ENCODE assay signal across 28 mouse cellular contexts in genomic region chr17:71046856-71047255, GRCm38 (mm10). TPM values are rescaled to one million over a fixed set of nuclear protein-coding genes. Genes with fewer than 3 reads are reported as not detected.
DNase-seq lines count a peak whose midpoint lies in the region; ATAC-seq and TF ChIP-seq lines count a peak whose summit lies in the region.
"Had no signal": no experiment of that assay in that cellular context is flagged by ENCODE, and none has a peak within 500 bp of the region (broad histone marks: within the 10 kb centered on the region; RNA-seq: fewer than 3 reads in every experiment).

No protein-coding gene starts in this region.

- no peaks in the 10 kb centered on the region for H3K79me2 ChIP-seq in MEL (ENCODE audit: control insufficient read depth, insufficient read depth, low read length, poor library complexity)

- H3K9ac ChIP-seq in midbrain, embryonic 11.5 days (ENCODE audit: low read length): no peak overlapping the region
- H3K9ac ChIP-seq in midbrain, embryonic 13.5 days (replicated peaks): no peak overlapping the region
- no peak overlapping the region for H3K9ac ChIP-seq in MEL (ENCODE audit: control insufficient read depth, low read depth, low read length, poor library complexity, severe bottlenecking)
- H3K9ac ChIP-seq: embryonic facial prominence, embryonic 13.5 days; embryonic facial prominence, embryonic 15.5 days; forebrain, embryonic 12.5 days had no signal

- no peaks in the 10 kb centered on the region for H3K4me1 ChIP-seq in midbrain, embryonic 11.5 days (ENCODE audit: control insufficient read depth, insufficient read depth, low read length)
- no peaks in the 10 kb centered on the region for H3K4me1 ChIP-seq in midbrain, embryonic 13.5 days (replicated peaks)
- peaks cover 0 to 3% of the 10 kb centered on the region in 2 experiments; a peak in 3 of 4 replicates for H3K4me1 ChIP-seq in MEL (ENCODE audit: control insufficient read depth in 1 of 2, insufficient read depth in 2 of 2, low read length in 2 of 2)
- no peaks in the 10 kb centered on the region for H3K4me1 ChIP-seq in limb, embryonic 10.5 days
- H3K4me1 ChIP-seq: embryonic facial prominence, embryonic 13.5 days; embryonic facial prominence, embryonic 15.5 days; forebrain, embryonic 10.5 days; forebrain, embryonic 12.5 days had no signal

- H3K4me3 ChIP-seq in midbrain, embryonic 11.5 days (ENCODE audit: low read depth, low read length): no peak overlapping the region
- no peak overlapping the region for H3K4me3 ChIP-seq in midbrain, embryonic 13.5 days (replicated peaks)
- H3K4me3 ChIP-seq in MEL (ENCODE audit: control insufficient read depth in 1 of 2, insufficient read depth in 1 of 2, low read depth in 2 of 2, low read length in 2 of 2): no peak overlapping the region
- no peak overlapping the region for H3K4me3 ChIP-seq in limb, embryonic 10.5 days
- H3K4me3 ChIP-seq: embryonic facial prominence, embryonic 13.5 days; embryonic facial prominence, embryonic 15.5 days; erythroblast, embryonic 14.5 days; forebrain, embryonic 10.5 days; forebrain, embryonic 12.5 days had no signal

- TF ChIP-seq EP300 in MEL (IDR thresholded peaks at IDR 0.05; ENCODE audit: low read depth in 1 of 2, low read length in 2 of 2): no peak

- no peak overlapping the region for H3K27ac ChIP-seq in midbrain, embryonic 11.5 days (ENCODE audit: low read depth, low read length)
- no peak overlapping the region for H3K27ac ChIP-seq in midbrain, embryonic 13.5 days
- no peak overlapping the region for H3K27ac ChIP-seq in MEL (ENCODE audit: control insufficient read depth, low read depth, low read length)
- H3K27ac ChIP-seq in limb, embryonic 10.5 days: no peak overlapping the region
- H3K27ac ChIP-seq: embryonic facial prominence, embryonic 13.5 days; embryonic facial prominence, embryonic 15.5 days; forebrain, embryonic 10.5 days; forebrain, embryonic 12.5 days had no signal

- 91% methylated on average over 4 of the region's 4 CpGs for WGBS in midbrain, embryonic 11.5 days
- 91% methylated on average over 4 of the region's 4 CpGs for WGBS in midbrain, embryonic 13.5 days
- 93% methylated on average over 4 of the region's 4 CpGs for WGBS in limb, embryonic 10.5 days

- H3K27me3 ChIP-seq in midbrain, embryonic 11.5 days (ENCODE audit: control insufficient read depth, insufficient read depth, low read length): no peaks in the 10 kb centered on the region
- H3K27me3 ChIP-seq in midbrain, embryonic 13.5 days: no peaks in the 10 kb centered on the region
- H3K27me3 ChIP-seq in MEL (ENCODE audit: control insufficient read depth in 1 of 2, insufficient read depth in 2 of 2, low read length in 2 of 2): no peaks in the 10 kb centered on the region
- no peaks in the 10 kb centered on the region for H3K27me3 ChIP-seq in limb, embryonic 10.5 days (ENCODE audit: low read depth, poor library complexity, severe bottlenecking)
- H3K27me3 ChIP-seq: CH12.LX; embryonic facial prominence, embryonic 13.5 days; embryonic facial prominence, embryonic 15.5 days; forebrain, embryonic 12.5 days had no signal

- no peak overlapping the region for H3K4me2 ChIP-seq in midbrain, embryonic 11.5 days
- H3K4me2 ChIP-seq in midbrain, embryonic 13.5 days (replicated peaks): no peak overlapping the region
- H3K4me2 ChIP-seq: embryonic facial prominence, embryonic 13.5 days; embryonic facial prominence, embryonic 15.5 days; forebrain, embryonic 12.5 days had no signal

- no peak for TF ChIP-seq RAD21 in MEL (IDR thresholded peaks at IDR 0.05; ENCODE audit: low read depth, low read length)

- ATAC-seq in midbrain, embryonic 11.5 days (ENCODE audit: low FRiP score): no peak
- ATAC-seq in midbrain, embryonic 13.5 days: no peak
- ATAC-seq: CD4-positive, CD25-positive, alpha-beta regulatory T cell, adult 4 months; forebrain, embryonic 14.5 days; forebrain, embryonic 16.5 days had no signal

- no peak for TF ChIP-seq POLR2A in MEL (IDR thresholded peaks at IDR 0.05; ENCODE audit: control insufficient read depth in 1 of 2, insufficient read depth in 1 of 2, low read depth in 1 of 2, low read length in 2 of 2, poor library complexity in 1 of 2)

- H3K36me3 ChIP-seq in midbrain, embryonic 11.5 days (ENCODE audit: control insufficient read depth, insufficient read depth, low read length): no peaks in the 10 kb centered on the region
- no peaks in the 10 kb centered on the region for H3K36me3 ChIP-seq in midbrain, embryonic 13.5 days
- H3K36me3 ChIP-seq in MEL (ENCODE audit: control insufficient read depth in 1 of 2, insufficient read depth in 2 of 2, low read length in 2 of 2): peaks cover 0 to 3% of the 10 kb centered on the region in 2 experiments; a peak in 1 of 4 replicates
- no peaks in the 10 kb centered on the region for H3K36me3 ChIP-seq in limb, embryonic 10.5 days
- H3K36me3 ChIP-seq: embryonic facial prominence, embryonic 13.5 days; embryonic facial prominence, embryonic 15.5 days; forebrain, embryonic 10.5 days; forebrain, embryonic 12.5 days; G1E had no signal

- peak; percentile 2 for DNase-seq in heart, postnatal 4 days
- DNase-seq in heart, adult 9 months (ENCODE audit: low spot score in 2 of 2): no peak
- peak; percentile 67 for DNase-seq in midbrain, embryonic 11.5 days (ENCODE audit: low spot score, missing footprints)
- DNase-seq in MEL (ENCODE audit: low read depth, low spot score): peak; percentile 18
- peak; percentile 10 for DNase-seq in limb, embryonic 10.5 days (ENCODE audit: low spot score)
- no peak for DNase-seq in adrenal gland, postnatal 36 days
- DNase-seq: adrenal gland, adult 2 months; adrenal gland, postnatal 10 days; adrenal gland, postnatal 25 days; B cell, adult 2 months; cerebellum, adult 11 months; cerebellum, adult 18-20 months; cerebellum, adult 8-10 months; cerebellum, adult 9-11 months; cerebellum, postnatal 14 days; cerebellum, postnatal 36 days; embryo, embryonic 11 days had no signal

- no peak for TF ChIP-seq CTCF in MEL (IDR thresholded peaks at IDR 0.05 in 2 of 3, conservative IDR thresholded peaks at IDR 0.05 in 1 of 3; ENCODE audit: control insufficient read depth in 1 of 3, insufficient read depth in 1 of 3, low read depth in 2 of 3, low read length in 3 of 3, poor library complexity in 1 of 3, severe bottlenecking in 1 of 3)

- H3K9me3 ChIP-seq in midbrain, embryonic 11.5 days (ENCODE audit: control insufficient read depth, low read length): no peaks in the 10 kb centered on the region
- no peaks in the 10 kb centered on the region for H3K9me3 ChIP-seq in midbrain, embryonic 13.5 days
- no peaks in the 10 kb centered on the region for H3K9me3 ChIP-seq in MEL (replicated peaks; ENCODE audit: insufficient read depth, low read length)
- no peaks in the 10 kb centered on the region for H3K9me3 ChIP-seq in limb, embryonic 10.5 days (replicated peaks)
- H3K9me3 ChIP-seq: embryonic facial prominence, embryonic 13.5 days; embryonic facial prominence, embryonic 15.5 days; forebrain, embryonic 10.5 days; G1E had no signal

TF ChIP-seq in MEL, 35 proteins besides CTCF, POLR2A, EP300 and RAD21:
- no peak for TF ChIP-seq GABPA (IDR thresholded peaks at IDR 0.05; ENCODE audit: low read depth, low read length)
TF ChIP-seq in MEL: peak in this region for 0.

RNA-seq across cellular contexts. Expression of gene Myl12a, which starts 44.2 kb away (rescaled TPM):
- 100 to 1,000 TPM; 733 to 785 TPM for total RNA-seq in heart, postnatal 4 days (2021)
- polyA plus RNA-seq in midbrain, embryonic 11.5 days (2014; fragmentation: Nextera tagmentation; extraction: Ambion mirVana): 375 and 403 TPM in 2 replicates
- polyA plus RNA-seq in midbrain, embryonic 13.5 days (2015; fragmentation: Nextera tagmentation; extraction: Ambion mirVana): 141 and 154 TPM in 2 replicates
- 112 and 113 TPM in 2 replicates for total RNA-seq in MEL (2012; rRNA removed)
- 100 to 1,000 TPM in 1 of 2 experiments, not detected in 1; 130 TPM for polyA plus RNA-seq in MEL (2012; ENCODE audit: insufficient read depth in 1 of 2, insufficient read length in 2 of 2, low read depth in 1 of 2, low replicate concordance in 2 of 2, missing spikeins in 1 of 2)
- polyA plus RNA-seq in limb, embryonic 10.5 days (2016; fragmentation: Nextera tagmentation; extraction: Ambion mirVana): 478 and 483 TPM in 2 replicates
- total RNA-seq in adrenal gland, postnatal 36 days (2021): 100 to 1,000 TPM; 295 to 326 TPM

RNA-seq across cellular contexts. Expression of gene Myom1, which starts 44.4 kb away (rescaled TPM):
- total RNA-seq in heart, postnatal 4 days (2021): 100 to 1,000 TPM; 944 to 986 TPM
- polyA plus RNA-seq in midbrain, embryonic 11.5 days (2014; fragmentation: Nextera tagmentation; extraction: Ambion mirVana): 1.3 and 1.4 TPM in 2 replicates
- polyA plus RNA-seq in midbrain, embryonic 13.5 days (2015; fragmentation: Nextera tagmentation; extraction: Ambion mirVana): 1.2 and 1.3 TPM in 2 replicates
- 0.65 and 0.69 TPM in 2 replicates for total RNA-seq in MEL (2012; rRNA removed)
- polyA plus RNA-seq in MEL (2012; ENCODE audit: insufficient read depth in 1 of 2, insufficient read length in 2 of 2, low read depth in 1 of 2, low replicate concordance in 2 of 2, missing spikeins in 1 of 2): under 1 TPM in 1 of 2 experiments, not detected in 1; 0.79 TPM
- polyA plus RNA-seq in limb, embryonic 10.5 days (2016; fragmentation: Nextera tagmentation; extraction: Ambion mirVana): 2.5 and 4.2 TPM in 2 replicates
- total RNA-seq in adrenal gland, postnatal 36 days (2021): 1 to 10 TPM; 2.0 to 4.2 TPM
- polyA plus RNA-seq: erythroblast, embryonic 14.5 days had no signal

Comparison
In these comparisons a context has a peak if more than half of its experiments do, and no peak if none do; other contexts are left out.
1. DNase-seq: peak in heart, postnatal 4 days (single experiment), midbrain, embryonic 11.5 days (single experiment), MEL (single experiment) and limb, embryonic 10.5 days (single experiment); none in heart, adult 9 months (0 of 2) and adrenal gland, postnatal 36 days (0 of 2).